Mouse (Mus musculus) kidney, adult 8-10 months (tissue): Measurements from ENCODE around the gene Dlx3.

Source experiments
- DNase-seq, 2 experiments: peaks; one replicate each; pipeline ENCODE4 v3.0.0; 2022

The Dlx3 gene

DNA sequence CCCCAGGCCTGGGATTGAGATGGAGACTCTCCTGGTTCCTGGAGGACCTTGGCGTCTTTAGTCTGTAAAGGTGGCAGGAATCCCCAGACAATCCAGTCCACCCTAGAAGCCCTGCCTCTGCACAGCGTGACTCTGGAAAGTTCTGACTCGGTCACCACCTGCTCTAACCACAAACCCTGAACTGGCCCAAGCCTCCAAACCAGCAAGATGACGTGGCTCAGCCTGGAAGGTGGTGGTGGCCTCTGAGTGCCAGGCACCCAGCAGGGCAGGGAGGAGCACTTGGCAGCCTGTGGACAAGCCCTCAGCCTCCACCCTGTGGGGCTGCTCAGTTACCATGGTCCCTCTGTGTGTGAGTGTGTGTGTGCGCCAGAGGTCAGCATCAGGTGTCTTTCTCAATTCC lies 38.0 kb downstream of the Dlx3 start:
- no peak for DNase-seq

- no peak for DNase-seq
These were observed 39.9 kb downstream of the Dlx3 start for GRCm38 (mm10) chr11:95159763-95160371.

DNA sequence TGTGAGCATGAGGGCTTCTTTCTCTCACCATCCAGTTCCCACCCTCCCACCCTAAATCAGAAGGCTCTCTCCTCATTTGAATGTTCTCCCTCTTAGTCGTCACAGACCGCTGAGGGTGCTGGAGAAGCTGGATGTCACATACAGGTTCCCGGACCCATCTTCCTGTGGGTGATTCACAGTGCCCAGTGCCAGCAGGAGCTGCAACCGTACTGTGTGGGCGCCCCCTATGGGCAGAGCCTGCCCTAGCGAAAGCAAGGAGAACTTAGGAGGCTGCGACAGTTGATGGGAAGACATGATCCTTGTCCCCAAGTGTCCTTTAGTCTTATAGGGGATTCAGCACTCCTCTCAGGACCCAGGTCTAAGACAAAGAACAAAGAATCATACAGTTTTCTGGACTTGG lies 40.8 kb downstream of the Dlx3 start:
- no peak for DNase-seq

- no peak for DNase-seq
These were observed 41.8 kb downstream of the Dlx3 start for GRCm38 (mm10) chr11:95161708-95162107.

- no peak for DNase-seq
These were observed 45.9 kb downstream of the Dlx3 start for GRCm38 (mm10) chr11:95165857-95166256.
